34 mouse cellular contexts compared by ENCODE assay signal in the genomic region with DNA sequence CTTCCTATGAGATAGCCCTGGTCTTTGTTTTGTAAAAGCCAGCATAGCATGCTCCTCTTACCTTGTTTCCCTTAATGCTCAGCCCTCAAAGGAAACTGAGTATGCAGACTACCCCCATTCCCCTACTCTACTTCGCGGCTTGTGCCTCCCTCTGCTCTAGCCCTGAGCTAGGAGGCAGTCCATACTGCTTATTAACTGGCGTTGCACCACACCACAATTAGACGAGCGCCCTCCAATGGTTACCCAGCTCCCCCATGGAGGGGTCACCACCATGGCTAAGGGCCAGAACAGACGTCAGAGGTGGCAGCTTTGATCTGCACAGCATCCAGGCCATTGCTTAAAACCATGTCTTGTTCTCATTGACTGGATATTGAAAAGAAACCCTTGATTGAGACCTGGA. TPM values are rescaled to one million over a fixed set of nuclear protein-coding genes. Genes with fewer than 3 reads are reported as not detected.
DNase-seq lines count a peak whose midpoint lies in the region; ATAC-seq and TF ChIP-seq lines count a peak whose summit lies in the region.
"Had no signal": no experiment of that assay in that cellular context is flagged by ENCODE, and none has a peak within 500 bp of the region (broad histone marks: within the 10 kb centered on the region; RNA-seq: fewer than 3 reads in every experiment).

No protein-coding gene starts in this region.

- peak overlapping the region; percentile 13; the same call in 1 of the 2 replicates for H3K27ac ChIP-seq in gastrocnemius, adult 2 months
- H3K27ac ChIP-seq in heart, embryonic 15.5 days: peak overlapping the region; percentile 89
- H3K27ac ChIP-seq in hindbrain, embryonic 16.5 days (ENCODE audit: low read depth, low read length): no peak overlapping the region
- H3K27ac ChIP-seq: embryonic facial prominence, embryonic 12.5 days; forebrain, embryonic 12.5 days; hindbrain, embryonic 15.5 days; layer of hippocampus, adult 2 months; limb, embryonic 13.5 days; liver, embryonic 12.5 days; midbrain, embryonic 13.5 days; neural tube, embryonic 12.5 days; stomach, postnatal 0 days had no signal

- peak; percentile 10; the same call in 1 of the 2 replicates for TF ChIP-seq CTCF in gastrocnemius, adult 2 months (IDR thresholded peaks at IDR 0.05)

- DNase-seq in gastrocnemius, adult 2 months: no peak
- DNase-seq in gastrocnemius, adult 18-20 months (ENCODE audit: low spot score): no peak
- peak; percentile 36 to 58 for DNase-seq in heart, adult 9 months (ENCODE audit: low spot score in 2 of 2)
- peak; percentile 42 to 50 for DNase-seq in heart, postnatal 36 days
- DNase-seq in cerebellum, adult 8-10 months: no peak
- no peak for DNase-seq in spleen, adult 12 weeks (ENCODE audit: low spot score)
- DNase-seq: adrenal gland, postnatal 14 days; cerebellum, adult 9-10 months; gastrocnemius, postnatal 10 days; kidney, adult 9 months; kidney, postnatal 25 days; layer of hippocampus, postnatal 36 days; lung, adult 18-20 months; lung, postnatal 14 days; right cerebral cortex, adult 18-20 months; thymus, adult 2 months had no signal

- H3K4me1 ChIP-seq in heart, embryonic 15.5 days (replicated peaks): peaks cover 39% of the 10 kb centered on the region
- no peaks in the 10 kb centered on the region for H3K4me1 ChIP-seq in hindbrain, embryonic 16.5 days (ENCODE audit: control insufficient read depth, insufficient read depth, low read depth, low read length)
- H3K4me1 ChIP-seq: hindbrain, embryonic 15.5 days; liver, embryonic 12.5 days had no signal

- H3K27me3 ChIP-seq in heart, embryonic 15.5 days: no peaks in the 10 kb centered on the region
- no peaks in the 10 kb centered on the region; the same call in none of the 2 replicates for H3K27me3 ChIP-seq in hindbrain, embryonic 16.5 days (replicated peaks; ENCODE audit: control insufficient read depth, insufficient read depth, low read length)
- H3K27me3 ChIP-seq: embryonic facial prominence, embryonic 12.5 days; forebrain, embryonic 12.5 days; limb, embryonic 13.5 days; liver, embryonic 12.5 days had no signal

- H3K9ac ChIP-seq in heart, embryonic 15.5 days: peak overlapping the region; percentile 53
- no peak overlapping the region for H3K9ac ChIP-seq in hindbrain, embryonic 16.5 days (ENCODE audit: low read depth, low read length)
- H3K9ac ChIP-seq: embryonic facial prominence, embryonic 12.5 days; forebrain, embryonic 12.5 days; hindbrain, embryonic 15.5 days; limb, embryonic 13.5 days; liver, embryonic 12.5 days; midbrain, embryonic 13.5 days; neural tube, embryonic 12.5 days had no signal

- H3K4me3 ChIP-seq in gastrocnemius, adult 2 months: peak overlapping the region; percentile 53
- H3K4me3 ChIP-seq in heart, embryonic 15.5 days: peak overlapping the region; percentile 58
- H3K4me3 ChIP-seq in hindbrain, embryonic 16.5 days (ENCODE audit: low read length): no peak overlapping the region
- H3K4me3 ChIP-seq: embryonic facial prominence, embryonic 12.5 days; forebrain, embryonic 12.5 days; hindbrain, embryonic 15.5 days; layer of hippocampus, adult 2 months; limb, embryonic 13.5 days; liver, embryonic 12.5 days; midbrain, embryonic 13.5 days; neural tube, embryonic 12.5 days had no signal

- ATAC-seq in heart, embryonic 15.5 days (replicated peaks; ENCODE audit: insufficient number of reproducible peaks, insufficient read depth, low FRiP score, low read depth): peak; percentile 44; the same call in 1 of the 2 replicates
- ATAC-seq in hindbrain, embryonic 16.5 days: no peak
- ATAC-seq: CD4-positive, CD25-positive, alpha-beta regulatory T cell, adult 4 months; intestine, embryonic 16.5 days; liver, embryonic 12.5 days; midbrain, embryonic 13.5 days had no signal

- 38% methylated on average over 6 of the region's 6 CpGs for WGBS in heart, embryonic 15.5 days
- 42% methylated on average over 6 of the region's 6 CpGs for WGBS in hindbrain, embryonic 16.5 days

- intact Hi-C loops in gastrocnemius, adult 2 months (cut with DNase I): no loop called here
- intact Hi-C loops in heart, postnatal 36 days (cut with DNase I): no loop called here

- no peaks in the 10 kb centered on the region for H3K9me3 ChIP-seq in heart, embryonic 15.5 days (replicated peaks)
- H3K9me3 ChIP-seq in hindbrain, embryonic 16.5 days (ENCODE audit: control insufficient read depth, low read length): no peaks in the 10 kb centered on the region
- H3K9me3 ChIP-seq: embryonic facial prominence, embryonic 12.5 days; forebrain, embryonic 12.5 days; hindbrain, embryonic 15.5 days; limb, embryonic 13.5 days; liver, embryonic 12.5 days; midbrain, embryonic 13.5 days; neural tube, embryonic 12.5 days had no signal

- peak overlapping the region; percentile 67 for H3K4me2 ChIP-seq in heart, embryonic 15.5 days
- no peak overlapping the region for H3K4me2 ChIP-seq in hindbrain, embryonic 16.5 days (ENCODE audit: low read length)
- H3K4me2 ChIP-seq: embryonic facial prominence, embryonic 12.5 days; forebrain, embryonic 12.5 days; hindbrain, embryonic 15.5 days; limb, embryonic 13.5 days; liver, embryonic 12.5 days; midbrain, embryonic 13.5 days; neural tube, embryonic 12.5 days had no signal

- H3K36me3 ChIP-seq in heart, embryonic 15.5 days: no peaks in the 10 kb centered on the region
- no peaks in the 10 kb centered on the region for H3K36me3 ChIP-seq in hindbrain, embryonic 16.5 days (ENCODE audit: control insufficient read depth, insufficient read depth, low read length)
- H3K36me3 ChIP-seq: embryonic facial prominence, embryonic 12.5 days; forebrain, embryonic 12.5 days; hindbrain, embryonic 15.5 days; limb, embryonic 13.5 days; liver, embryonic 12.5 days; midbrain, embryonic 13.5 days; neural tube, embryonic 12.5 days had no signal

RNA-seq across cellular contexts. Expression of gene Csrp3, which starts 1.1 kb away (rescaled TPM):
- 100 to 1,000 TPM in 1 of 2 experiments, 10 to 100 TPM in 1; 77.1 to 238 TPM for total RNA-seq in gastrocnemius, adult 2 months (2021)
- 100 to 1,000 TPM; 202 to 385 TPM for total RNA-seq in gastrocnemius, adult 18-20 months (2021)
- polyA plus RNA-seq in heart, embryonic 15.5 days (2015; fragmentation: Nextera tagmentation; extraction: Ambion mirVana): 1,541 and 1,964 TPM in 2 replicates
- total RNA-seq in heart, postnatal 36 days (2021): 1,000 to 10,000 TPM; 2,107 to 2,284 TPM
- 0.24 and 7.3 TPM in 2 replicates for polyA plus RNA-seq in hindbrain, embryonic 16.5 days (2015; fragmentation: Nextera tagmentation; extraction: Ambion mirVana)
- total RNA-seq: layer of hippocampus, adult 2 months; layer of hippocampus, postnatal 36 days; left cerebral cortex, postnatal 14 days had no signal
- polyA plus RNA-seq: brain, embryonic 14.5 days; CD4-positive, CD25-positive, alpha-beta regulatory T cell, adult 4 months; cortical plate, adult 2 months; frontal cortex, adult 2 months; small intestine, adult 2 months had no signal

RNA-seq across cellular contexts. Expression of gene E2f8, which starts 34.6 kb away (rescaled TPM):
- total RNA-seq in gastrocnemius, adult 2 months (2021): not detected
- under 1 TPM; 0.71 TPM for total RNA-seq in gastrocnemius, adult 18-20 months (2021)
- polyA plus RNA-seq in heart, embryonic 15.5 days (2015; fragmentation: Nextera tagmentation; extraction: Ambion mirVana): 15.6 and 18.9 TPM in 2 replicates
- total RNA-seq in heart, postnatal 36 days (2021): under 1 TPM; 0.68 to 0.92 TPM
- polyA plus RNA-seq in hindbrain, embryonic 16.5 days (2015; fragmentation: Nextera tagmentation; extraction: Ambion mirVana): 2.5 and 3.7 TPM in 2 replicates

RNA-seq across cellular contexts. Expression of gene Zdhhc13, which starts 58.0 kb away (rescaled TPM):
- total RNA-seq in gastrocnemius, adult 2 months (2021): 1 to 10 TPM; 3.6 to 4.0 TPM
- total RNA-seq in gastrocnemius, adult 18-20 months (2021): 1 to 10 TPM; 4.0 to 4.5 TPM
- polyA plus RNA-seq in heart, embryonic 15.5 days (2015; fragmentation: Nextera tagmentation; extraction: Ambion mirVana): 29.0 and 31.2 TPM in 2 replicates
- total RNA-seq in heart, postnatal 36 days (2021): 10 to 100 TPM; 13.5 to 14.3 TPM
- 36.3 and 37.0 TPM in 2 replicates for polyA plus RNA-seq in hindbrain, embryonic 16.5 days (2015; fragmentation: Nextera tagmentation; extraction: Ambion mirVana)

Comparison
In these comparisons a context has a peak if more than half of its experiments do, and no peak if none do; other contexts are left out.
1. DNase-seq: peak in heart, adult 9 months (2 of 2) and heart, postnatal 36 days (2 of 2); none in gastrocnemius, adult 2 months (single experiment), gastrocnemius, adult 18-20 months (single experiment), cerebellum, adult 8-10 months (single experiment) and spleen, adult 12 weeks (single experiment).
2. RNA of gene Csrp3, which starts 1.1 kb away (total RNA-seq): 2,107 to 2,284 TPM in heart, postnatal 36 days; 202 to 385 TPM in gastrocnemius, adult 18-20 months and 77.1 to 238 TPM in gastrocnemius, adult 2 months; every median in the first group is over 4 times any median in the second.